Mouse (Mus musculus) CH12.LX (cell line): ENCODE measurements around the gene Rbmxl1. TPM values are rescaled to one million over a fixed set of nuclear protein-coding genes. Genes with fewer than 3 reads are reported as not detected.

Source experiments
- DNase-seq: peaks from one replicate; pipeline ENCODE4 v3.0.0-alpha.2; 2013; ENCODE audit errors: extremely low read depth
- H3K27ac ChIP-seq: 2 replicates; pipeline ENCODE4 v1.5.1; 2012; ENCODE audit warnings: low read depth, mild to moderate bottlenecking, control low read depth, moderate library complexity; ENCODE audit not compliant: insufficient read depth
- H3K27me3 ChIP-seq: replicated peaks from 2 replicates; pipeline ENCODE3; 2012; ENCODE audit warnings: inconsistent platforms
- H3K36me3 ChIP-seq, 2 experiments: replicated peaks in 1 of 2; 2 replicates each; pipeline versions ENCODE3 to v1.6.1; 2012; ENCODE audit warnings: inconsistent platforms in 1 of 2, low read length in 1 of 2, mild to moderate bottlenecking in 1 of 2, mixed read lengths in 1 of 2, moderate library complexity in 1 of 2; ENCODE audit not compliant: control insufficient read depth in 1 of 2, insufficient read depth in 1 of 2
- H3K4me1 ChIP-seq, 2 experiments: 2 replicates each; pipeline ENCODE4 v1.6.1; 2012; ENCODE audit warnings: inconsistent platforms in 1 of 2, moderate library complexity in 1 of 2; ENCODE audit not compliant: insufficient read depth in 2 of 2, control insufficient read depth in 1 of 2
- H3K4me2 ChIP-seq: 2 replicates; pipeline ENCODE4 v1.6.1; 2012; ENCODE audit warnings: low read depth, mild to moderate bottlenecking, control low read depth; ENCODE audit not compliant: poor library complexity, insufficient read depth, severe bottlenecking
- H3K4me3 ChIP-seq, 3 experiments: fragments of 150-350 bp in 1 of 3; sonication (generic) in 1 of 3; replicated peaks in 1 of 3; 2 replicates each; pipeline versions ENCODE3 to v1.5.1; 2011 to 2012; ENCODE audit warnings: low read depth in 2 of 3, low read length in 2 of 3, mild to moderate bottlenecking in 2 of 3, moderate library complexity in 2 of 3, control low read depth in 1 of 3, improper control_type of control experiment in 1 of 3, inconsistent platforms in 1 of 3, mixed read lengths in 1 of 3; ENCODE audit not compliant: poor library complexity in 1 of 3
- H3K79me2 ChIP-seq: replicated peaks from 2 replicates; pipeline ENCODE4 v1.6.1; 2012; ENCODE audit warnings: mild to moderate bottlenecking, moderate library complexity; ENCODE audit not compliant: control insufficient read depth, poor library complexity, insufficient read depth, severe bottlenecking; ENCODE audit errors: extremely low read depth
- H3K9ac ChIP-seq: 2 replicates; pipeline ENCODE4 v1.6.1; 2012; ENCODE audit warnings: low read depth, mild to moderate bottlenecking, control low read depth, moderate library complexity; ENCODE audit not compliant: insufficient read depth
- H3K9me3 ChIP-seq: replicated peaks from 2 replicates; pipeline ENCODE3; 2012; ENCODE audit warnings: low read length, inconsistent platforms, mixed read lengths
- CHD1 ChIP-seq: IDR thresholded peaks from 2 replicates; pipeline ENCODE4 v1.6.1; 2012; ENCODE audit warnings: low read depth, low read length, improper control_type of control experiment, inconsistent platforms
- CTCF ChIP-seq, 2 experiments: IDR thresholded peaks in 1 of 2; conservative IDR thresholded peaks in 1 of 2; 2 replicates each; pipeline ENCODE4 v1.5.1; 2011 to 2012; ENCODE audit warnings: low read depth in 2 of 2, low read length in 2 of 2, improper control_type of control experiment in 1 of 2, inconsistent platforms in 1 of 2, mild to moderate bottlenecking in 1 of 2, moderate library complexity in 1 of 2
- ELF1 ChIP-seq: IDR thresholded peaks from 2 replicates; pipeline ENCODE4 v1.6.1; 2014; ENCODE audit warnings: low read depth, mild to moderate bottlenecking, inconsistent platforms, low read length, improper control_type of control experiment
- MAFK ChIP-seq: IDR thresholded peaks from 2 replicates; pipeline ENCODE4 v1.6.1; 2011; ENCODE audit warnings: low read length, improper control_type of control experiment; ENCODE audit not compliant: insufficient replicate concordance
- MEF2A ChIP-seq: IDR thresholded peaks from 2 replicates; pipeline ENCODE4 v1.6.1; 2014; ENCODE audit warnings: low read depth, mild to moderate bottlenecking, inconsistent platforms, low read length, improper control_type of control experiment, borderline replicate concordance
- MXI1 ChIP-seq: IDR thresholded peaks from 2 replicates; pipeline ENCODE4 v1.6.1; 2011; ENCODE audit warnings: mild to moderate bottlenecking, low read depth, low read length, improper control_type of control experiment
- MYC ChIP-seq: IDR thresholded peaks from 2 replicates; pipeline ENCODE4 v1.6.1; 2011; ENCODE audit warnings: low read depth, mild to moderate bottlenecking, improper control_type of control experiment, low read length
- NELFE ChIP-seq: IDR thresholded peaks from 2 replicates; pipeline ENCODE4 v1.6.1; 2011; ENCODE audit warnings: low read depth, low read length, improper control_type of control experiment
- NRF1 ChIP-seq: IDR thresholded peaks from 2 replicates; pipeline ENCODE4 v1.6.1; 2014; ENCODE audit warnings: low read depth, mild to moderate bottlenecking, inconsistent platforms, low read length, improper control_type of control experiment, moderate library complexity
- POLR2A ChIP-seq: IDR thresholded peaks from 2 replicates; pipeline ENCODE4 v1.6.1; 2011; ENCODE audit warnings: low read depth, mild to moderate bottlenecking, improper control_type of control experiment, low read length
- RAD21 ChIP-seq: IDR thresholded peaks from 2 replicates; pipeline ENCODE4 v1.6.1; 2011; ENCODE audit warnings: low read depth, mild to moderate bottlenecking, low read length, improper control_type of control experiment, moderate library complexity
- RCOR1 ChIP-seq: conservative IDR thresholded peaks from 2 replicates; pipeline ENCODE4 v1.6.1; 2012; ENCODE audit warnings: low read depth, mild to moderate bottlenecking, inconsistent platforms, low read length, improper control_type of control experiment
- SMC3 ChIP-seq: IDR thresholded peaks from 2 replicates; pipeline ENCODE4 v1.6.1; 2011; ENCODE audit warnings: low read depth, low read length, improper control_type of control experiment
- TBP ChIP-seq: conservative IDR thresholded peaks from 2 replicates; pipeline ENCODE4 v1.6.1; 2011; ENCODE audit warnings: low read depth, low read length, improper control_type of control experiment
- dilution Hi-C: fragments of 300-500 bp; cut with MboI; formaldehyde crosslinking; loops from 2 replicates; pipeline ENCODE4 v1.14.3; 2020; ENCODE audit warnings: low sequenced_read_pairs; ENCODE audit not compliant: extremely low pct_unique_long_range_greater_than_20kb, extremely low pct_ligation_motif_present
- in situ Hi-C: fragments of 300-500 bp; cut with MboI; formaldehyde crosslinking; loops from 3 replicates; pipeline ENCODE4 v1.14.3; 2019; ENCODE audit warnings: low sequenced_read_pairs, low pct_ligation_motif_present, low pct_unique_long_range_greater_than_20kb, mixed read lengths
- polyA plus RNA-seq: library from polyadenylated mRNA; unstranded; fragments of >175 nt; gene quantifications from 2 replicates; pipeline ENCODE4 v1.2.1, GENCODE M21; 2012; ENCODE audit warnings: low read depth; ENCODE audit not compliant: insufficient read length
- total RNA-seq, 2 experiments: library from RNA; depleted of rRNA; stranded (reverse); fragments of 300-350 nt in 1 of 2; fragments of >200 nt in 1 of 2; gene quantifications; 2 replicates each; pipeline ENCODE4 v1.2.3; 2012 to 2014

The Rbmxl1 gene
- total and polyA plus RNA-seq, 3 experiments = 103 to 226 (median 191) TPM

GRCm38 (mm10) chr8:78489733-78490132 lies 19.0 kb downstream of the Rbmxl1 start:
- in situ Hi-C loops = no loop called here
- Histone ChIP-seq H3K79me2 (no peaks in the 10 kb centered on the region), H3K36me3 (no peaks in the 10 kb centered on the region), H3K27ac (no peak overlapping the region), H3K27me3 (no peaks in the 10 kb centered on the region), H3K9ac (no peak overlapping the region), H3K4me2 (no peak overlapping the region), H3K9me3 (no peaks in the 10 kb centered on the region), H3K4me1 (no peaks in the 10 kb centered on the region), H3K4me3 (no peak overlapping the region)
- TF ChIP-seq NELFE (no peak), POLR2A (no peak), NRF1 (no peak), CHD1 (no peak), MXI1 (no peak), MEF2A (no peak), MAFK (no peak), ELF1 (no peak)
- dilution Hi-C loops = no loop called here
- no peak for DNase-seq

- in situ Hi-C loops = no loop called here
- no peaks in the 10 kb centered on the region for H3K4me1 ChIP-seq
- DNase-seq = no peak
Observed at GRCm38 (mm10) chr8:78477051-78477829, 31.5 kb downstream of the Rbmxl1 start.

DNA sequence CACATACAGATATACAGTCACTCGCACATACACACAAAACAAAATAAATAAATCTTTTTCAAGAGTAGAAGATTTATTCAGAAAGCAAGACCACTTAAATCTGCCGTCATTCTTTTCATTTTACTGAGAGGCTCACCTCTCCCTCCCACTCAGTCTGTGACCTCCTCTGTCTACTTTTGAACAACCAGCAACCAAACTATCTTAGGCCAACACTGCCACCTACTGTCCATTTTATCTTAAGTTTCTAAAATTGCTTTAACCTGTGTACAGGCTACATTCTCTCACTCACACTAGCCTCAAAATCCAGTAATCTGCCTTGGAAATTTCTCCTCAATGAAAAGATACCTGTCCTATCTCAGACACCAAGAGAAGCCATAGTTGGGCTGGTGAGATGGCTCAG lies 40.8 kb downstream of the Rbmxl1 start:
- DNase-seq = peak; percentile 40
- dilution Hi-C loops = no loop called here

More at GRCm38 (mm10) chr8:78477051-78477829, 31.5 kb downstream of the Rbmxl1 start:
- Histone ChIP-seq H3K36me3 (no peaks in the 10 kb centered on the region), H3K4me3 (no peak overlapping the region), H3K9me3 (no peaks in the 10 kb centered on the region), H3K27ac (no peak overlapping the region), H3K79me2 (no peaks in the 10 kb centered on the region), H3K4me2 (no peak overlapping the region), H3K27me3 (no peaks in the 10 kb centered on the region), H3K9ac (no peak overlapping the region)
- dilution Hi-C loops = no loop called here
- TF ChIP-seq TBP = no peak
- no peak for TF ChIP-seq NRF1
- TF ChIP-seq CTCF (conservative IDR thresholded peaks at IDR 0.05 in 1 of 2, IDR thresholded peaks at IDR 0.05 in 1 of 2; ENCODE audit: low read depth in 2 of 2, low read length in 2 of 2) = peak; percentile 36 to 38; a peak in 3 of 4 replicates

More for the DNA sequence above, 40.8 kb downstream of the Rbmxl1 start:
- Histone ChIP-seq H3K79me2 (no peaks in the 10 kb centered on the region), H3K4me2 (no peak overlapping the region), H3K36me3 (no peaks in the 10 kb centered on the region), H3K27ac (no peak overlapping the region), H3K4me3 (no peak overlapping the region), H3K27me3 (no peaks in the 10 kb centered on the region), H3K9ac (no peak overlapping the region), H3K4me1 (peaks cover 0 to 8% of the 10 kb centered on the region in 2 experiments; a peak in 2 of 4 replicates), H3K9me3 (peaks cover 2% of the 10 kb centered on the region)
- TF ChIP-seq SMC3 (peak; percentile 55), RCOR1 (no peak), RAD21 (peak; percentile 61), MEF2A (no peak), CTCF (conservative IDR thresholded peaks at IDR 0.05 in 1 of 2, IDR thresholded peaks at IDR 0.05 in 1 of 2; ENCODE audit: low read depth in 2 of 2, low read length in 2 of 2) (peak in 1 of 2 experiments; percentile 57; a peak in 2 of 4 replicates), MYC (no peak)
- in situ Hi-C loops = no loop called here
